Mouse (Mus musculus) MEL (cell line): Measurements from ENCODE around the gene Sh3rf1.

Experiments used
- EP300 ChIP-seq, 2 experiments: IDR thresholded peaks; 2 replicates each; pipeline ENCODE4 v1.6.1; 2011; ENCODE audit warnings: improper control_type of control experiment in 2 of 2, low read length in 2 of 2, low read depth in 1 of 2, mild to moderate bottlenecking in 1 of 2
- SIN3A ChIP-seq: IDR thresholded peaks from 2 replicates; pipeline ENCODE4 v1.6.1; 2012; ENCODE audit warnings: low read length, improper control_type of control experiment, inconsistent platforms

DNA sequence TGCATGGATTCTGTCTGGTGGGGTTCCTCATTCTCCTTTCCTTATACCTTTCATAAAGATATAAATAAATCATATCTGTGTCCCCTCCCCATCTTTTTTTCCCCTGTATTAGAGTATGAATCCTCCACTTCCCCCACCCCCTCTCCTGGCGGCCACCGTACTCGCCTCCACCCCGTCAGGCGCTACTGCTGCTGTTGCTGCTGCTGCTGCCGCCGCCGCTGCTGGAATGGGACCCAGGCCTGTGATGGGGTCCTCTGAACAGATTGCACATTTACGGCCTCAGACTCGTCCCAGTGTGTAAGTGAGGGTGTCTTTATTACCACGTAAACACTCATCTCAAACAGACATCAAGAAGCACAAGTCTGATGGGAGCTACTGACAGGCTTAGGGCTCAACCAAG lies 137.8 kb downstream of the Sh3rf1 start:
- TF ChIP-seq SIN3A (no peak), EP300 (IDR thresholded peaks at IDR 0.05; ENCODE audit: low read depth in 1 of 2, low read length in 2 of 2) (no peak)
